Mouse (Mus musculus) embryo, embryonic 11.5 days (tissue): ENCODE results near the gene Pop7.

Experiments used
- DNase-seq: peaks from one replicate; pipeline ENCODE4 v3.0.0-alpha.2; 2012; ENCODE audit warnings: low read depth, low spot score

Gene Pop7

DNA sequence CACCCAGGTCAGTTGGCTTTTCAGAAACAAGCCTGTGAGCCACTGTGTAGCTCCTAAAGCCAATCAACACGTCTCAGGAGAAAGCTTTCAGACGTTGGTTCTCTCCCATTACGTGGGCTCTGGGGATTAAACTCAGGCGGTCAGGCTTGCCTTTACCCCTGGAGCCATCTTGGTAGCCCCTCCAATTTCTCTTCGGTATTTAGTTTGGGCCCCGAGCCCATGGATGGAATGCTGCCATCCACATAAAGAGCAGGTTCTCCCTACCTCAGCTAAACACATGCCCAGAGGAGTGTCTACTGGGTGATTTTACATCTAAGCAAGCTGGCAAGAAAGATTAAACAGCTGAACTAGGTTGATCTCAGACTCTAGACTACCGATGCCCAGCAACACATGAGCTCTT lies 2.1 kb downstream of the Pop7 start:
- DNase-seq = no peak

DNA sequence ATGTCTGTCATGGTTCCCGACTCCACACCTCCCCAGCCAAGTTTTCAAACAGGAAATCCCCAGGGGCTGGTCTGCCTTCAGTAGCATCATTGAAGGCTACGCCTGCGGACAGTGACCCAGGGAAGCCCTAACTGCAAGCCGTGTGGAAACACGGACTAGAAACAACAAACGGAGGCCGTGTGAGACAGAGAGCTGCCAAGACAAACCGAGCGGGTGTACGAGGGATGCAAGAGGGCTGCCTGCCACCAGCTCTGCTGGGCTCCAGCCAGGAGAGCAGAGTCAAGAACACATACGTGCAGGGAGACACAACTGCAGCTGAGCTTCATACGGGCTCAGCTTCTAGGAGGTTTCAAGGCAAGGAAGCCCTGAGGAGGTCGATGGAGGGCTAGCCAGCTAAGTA lies 8.5 kb downstream of the Pop7 start:
- DNase-seq = no peak

DNA sequence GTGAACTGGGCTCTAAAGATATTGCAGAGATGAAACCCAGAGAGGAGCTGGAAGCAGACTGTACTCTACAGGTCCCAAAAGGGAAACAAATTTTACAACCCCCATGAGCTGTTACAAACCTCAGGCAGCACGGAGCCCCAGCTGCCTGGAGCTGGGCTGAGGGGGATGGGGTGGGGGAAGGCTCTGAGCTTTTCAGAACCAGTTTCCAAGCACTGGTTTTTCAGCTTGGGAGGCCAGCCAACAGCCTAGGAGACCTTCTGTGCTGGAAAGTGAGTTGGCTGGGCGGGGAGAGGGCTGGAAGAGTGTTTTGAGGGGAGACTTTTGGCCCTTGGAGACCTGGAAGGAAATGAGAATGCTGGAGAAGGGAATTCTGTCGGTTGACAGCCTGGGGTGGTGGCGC lies 10.8 kb downstream of the Pop7 start:
- DNase-seq = no peak

DNA sequence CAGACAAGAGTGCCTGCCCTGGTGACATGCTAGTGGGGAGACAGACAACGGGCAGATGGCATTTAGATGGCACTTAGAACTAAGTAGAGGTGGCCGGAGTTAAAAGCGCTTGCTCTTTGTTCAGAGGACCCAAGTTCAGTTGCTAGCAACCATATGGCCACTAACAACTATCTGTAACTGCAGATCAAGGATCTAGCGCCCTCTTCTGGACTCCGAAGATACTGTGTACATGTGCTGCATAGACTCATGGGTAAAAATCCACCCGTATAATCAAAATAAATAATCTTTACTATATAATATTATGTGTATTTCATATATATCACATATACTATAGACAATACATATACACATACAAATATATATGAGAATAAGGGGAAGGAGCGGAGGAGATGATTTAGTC lies 14.7 kb downstream of the Pop7 start:
- DNase-seq = no peak

DNA sequence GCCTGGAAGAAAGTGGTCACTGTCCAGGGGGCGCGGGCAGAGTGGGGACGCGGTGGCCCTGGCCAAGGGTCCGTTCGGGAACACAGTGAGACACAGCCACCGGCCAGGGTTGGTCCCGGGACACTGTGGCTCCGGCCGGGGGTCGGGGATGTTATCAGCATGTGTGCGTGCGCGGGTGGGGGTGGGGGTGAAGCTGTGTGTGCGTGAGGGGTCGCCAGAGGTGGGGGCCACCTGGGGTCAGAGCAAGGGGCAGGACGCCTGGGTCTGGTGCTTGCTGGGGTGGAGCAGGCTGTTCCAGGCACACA lies 16.5 kb downstream of the Pop7 start:
- no peak for DNase-seq

DNA sequence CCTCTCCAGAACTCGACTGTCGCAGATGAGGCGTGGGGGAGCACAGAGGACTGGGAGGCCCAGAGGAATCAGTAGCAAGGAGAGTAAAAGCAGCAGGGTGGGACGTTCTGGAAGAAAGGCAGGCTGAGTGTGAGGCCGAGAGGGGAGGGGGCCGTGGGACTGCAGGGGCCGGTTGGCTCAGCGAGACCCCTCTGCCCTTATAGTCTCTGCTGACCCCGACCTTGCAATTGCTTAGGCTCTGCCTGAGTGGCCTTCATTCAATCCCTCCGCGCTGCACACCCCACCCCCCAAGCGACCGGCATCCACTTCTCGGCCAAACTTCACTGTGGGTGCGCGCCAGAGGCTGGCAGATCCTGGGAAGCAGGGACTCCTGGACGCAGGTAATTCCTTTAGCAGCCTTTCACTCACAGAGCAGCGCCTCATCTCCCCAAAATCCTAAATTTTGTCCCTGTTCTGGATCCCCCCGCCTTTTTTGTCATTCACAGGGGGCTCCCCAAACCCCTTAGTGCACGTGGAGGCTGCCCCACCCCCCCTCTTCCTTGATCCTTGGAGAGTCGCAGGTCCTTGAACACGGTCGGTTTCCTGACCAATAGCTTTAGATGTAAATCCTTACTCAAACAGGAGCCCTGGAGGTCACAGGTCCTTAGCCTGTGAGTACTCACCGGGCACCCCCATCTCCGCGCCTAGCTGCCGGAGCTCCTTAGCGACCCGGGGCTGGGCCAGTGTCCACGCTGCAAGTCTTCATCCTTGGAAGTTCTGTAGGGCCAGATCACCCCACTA lies 17.1 kb downstream of the Pop7 start:
- no peak for DNase-seq

DNA sequence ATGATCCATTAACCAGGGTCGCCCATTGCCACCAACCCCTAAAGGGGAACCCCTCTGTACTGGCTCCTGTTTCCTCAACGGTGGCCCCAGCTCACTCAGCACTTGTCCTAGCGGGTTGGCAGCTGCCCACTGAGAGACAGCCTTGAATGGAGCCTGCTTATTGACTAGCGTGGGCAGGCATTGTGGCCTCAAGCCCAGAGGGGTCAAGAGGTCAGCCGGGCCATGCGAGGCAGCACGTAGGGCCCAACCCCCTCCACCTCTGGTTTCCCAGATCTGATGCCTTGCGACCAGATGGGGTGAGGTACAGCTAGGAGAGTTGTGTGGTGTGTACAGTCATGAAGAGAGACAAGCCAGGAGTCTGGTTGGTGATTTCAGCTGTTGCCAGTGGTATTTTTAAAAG lies 20.4 kb downstream of the Pop7 start:
- DNase-seq = no peak

DNA sequence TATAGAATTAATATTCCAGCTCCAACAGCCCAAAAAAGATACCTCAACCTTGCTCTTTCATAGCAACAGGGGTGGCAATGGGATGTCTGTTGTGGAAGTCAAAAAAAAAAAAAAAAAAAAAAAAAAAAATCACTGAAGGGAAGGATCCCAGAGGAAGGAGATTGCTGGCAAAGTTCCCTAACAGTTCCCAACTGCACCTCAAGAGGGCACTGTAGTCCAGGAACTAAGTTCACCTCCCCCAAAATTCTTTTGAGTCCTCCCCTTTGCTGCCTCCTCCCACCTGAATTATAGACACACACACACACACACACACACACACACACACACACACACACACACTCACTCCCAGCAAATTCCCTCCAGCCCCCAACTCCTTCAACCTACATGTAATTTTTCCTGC lies 21.2 kb downstream of the Pop7 start:
- DNase-seq = peak; percentile 69

DNA sequence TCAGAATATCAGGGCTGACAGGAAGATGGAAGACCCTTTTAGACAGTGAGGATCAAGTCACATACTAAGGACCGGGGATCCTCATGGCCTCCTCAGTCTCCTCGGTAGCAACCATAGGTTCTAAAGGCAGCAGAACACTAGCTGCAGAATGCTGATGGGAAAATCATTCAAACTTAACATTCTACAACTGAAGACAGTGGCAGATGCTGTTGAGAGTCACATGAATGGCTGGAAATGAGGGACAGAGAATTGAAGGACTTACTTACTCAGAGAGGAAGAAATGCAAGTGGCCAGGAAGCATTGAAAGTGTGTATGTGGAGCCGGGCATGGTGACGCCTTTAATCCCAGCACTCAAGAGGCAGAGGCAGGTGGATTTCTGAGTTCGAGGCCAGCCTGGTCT lies 25.4 kb downstream of the Pop7 start, which contains the start of gene Zan:
Zan (minus strand) TSS at position 101 of the 400 bp plus-strand sequence.
- no peak for DNase-seq

DNA sequence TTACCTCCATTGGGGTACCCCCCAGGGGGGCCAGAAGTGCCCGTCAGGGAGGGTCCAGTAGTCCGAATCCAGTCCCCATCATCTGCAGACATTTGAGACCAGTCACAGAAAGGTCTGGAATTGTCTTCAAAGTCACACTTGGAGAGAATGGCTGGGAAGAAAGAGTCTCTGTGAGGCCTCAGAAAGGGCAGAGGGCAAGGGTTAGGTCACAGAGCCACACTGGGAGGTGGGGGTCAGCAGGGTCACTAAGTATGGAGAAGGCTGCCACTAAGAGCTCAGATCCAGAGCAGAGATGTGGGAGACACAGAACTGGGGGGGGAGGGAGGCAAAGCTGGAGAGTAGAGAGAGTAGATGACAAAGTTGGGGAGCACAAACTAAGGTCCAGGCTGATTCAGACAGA lies 28.0 kb downstream of the Pop7 start:
- DNase-seq = no peak

DNA sequence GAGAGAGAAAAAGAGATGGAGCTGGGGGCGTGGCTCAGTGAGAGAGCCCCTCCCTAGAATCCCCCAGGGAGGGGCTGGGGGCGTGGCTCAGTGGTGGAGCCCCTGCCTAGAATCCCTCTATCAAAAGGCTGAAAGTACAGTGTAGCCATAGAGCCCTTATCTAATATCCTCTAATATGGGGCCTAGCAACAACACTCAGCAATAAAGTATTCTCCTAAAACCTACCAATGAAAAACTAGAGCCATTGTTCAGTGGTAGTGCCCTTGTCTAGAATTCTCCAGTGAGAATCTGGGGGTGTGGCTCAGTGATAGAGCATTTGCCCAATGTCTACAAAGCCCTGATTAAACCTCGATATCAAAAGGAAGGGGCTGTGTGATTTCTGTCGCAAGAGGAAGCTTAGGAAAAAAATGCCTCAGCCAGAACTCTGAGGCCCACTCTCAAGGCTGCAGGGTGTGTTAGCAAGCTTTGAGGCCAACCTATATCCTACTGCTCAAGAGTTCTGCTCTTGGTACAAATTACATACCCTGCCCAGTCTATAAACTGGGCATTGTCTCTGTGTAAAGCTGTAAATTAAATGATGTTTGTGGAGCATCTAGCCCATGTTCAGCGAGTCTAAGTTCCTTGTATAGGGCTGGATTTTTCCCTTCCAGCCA lies 29.9 kb downstream of the Pop7 start:
- no peak for DNase-seq

DNA sequence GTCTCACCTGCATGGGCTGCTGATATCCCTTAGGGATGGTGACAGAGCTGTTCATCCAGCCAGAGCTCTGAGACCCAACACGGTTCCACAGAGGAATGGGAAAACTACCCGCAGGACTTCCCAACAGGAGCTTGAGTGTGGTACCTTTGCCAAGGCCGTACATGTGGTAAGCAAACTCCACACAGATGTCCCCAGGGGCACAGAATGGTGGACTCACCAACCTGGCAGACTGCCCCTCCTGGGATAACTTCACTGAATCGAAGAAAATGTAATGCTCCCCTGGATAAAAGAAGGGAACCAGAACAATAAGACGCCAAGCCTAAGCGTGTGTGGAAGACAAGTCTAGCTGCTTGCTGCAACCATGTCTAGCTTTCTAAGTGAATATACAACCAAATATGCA lies 35.4 kb downstream of the Pop7 start:
- DNase-seq = no peak

DNA sequence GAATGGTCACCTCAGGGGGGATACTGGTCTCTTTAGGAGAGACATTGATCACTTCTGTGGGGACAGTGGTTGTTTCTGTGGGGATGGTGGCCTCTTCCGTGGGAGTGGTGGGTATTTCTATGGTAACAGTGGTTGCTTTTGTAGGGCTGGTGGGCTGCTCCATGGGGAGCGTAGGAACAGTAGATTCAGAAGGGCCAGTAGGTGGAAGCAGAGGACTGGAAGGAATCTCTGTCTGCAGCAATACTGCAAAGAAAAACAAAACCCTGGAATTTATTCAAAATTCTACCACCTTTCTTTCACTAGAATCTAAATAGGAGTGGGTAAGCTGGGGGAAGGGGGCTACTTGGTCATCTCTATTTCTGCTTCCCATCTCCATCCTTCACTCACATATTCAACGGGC lies 37.3 kb downstream of the Pop7 start:
- no peak for DNase-seq

DNA sequence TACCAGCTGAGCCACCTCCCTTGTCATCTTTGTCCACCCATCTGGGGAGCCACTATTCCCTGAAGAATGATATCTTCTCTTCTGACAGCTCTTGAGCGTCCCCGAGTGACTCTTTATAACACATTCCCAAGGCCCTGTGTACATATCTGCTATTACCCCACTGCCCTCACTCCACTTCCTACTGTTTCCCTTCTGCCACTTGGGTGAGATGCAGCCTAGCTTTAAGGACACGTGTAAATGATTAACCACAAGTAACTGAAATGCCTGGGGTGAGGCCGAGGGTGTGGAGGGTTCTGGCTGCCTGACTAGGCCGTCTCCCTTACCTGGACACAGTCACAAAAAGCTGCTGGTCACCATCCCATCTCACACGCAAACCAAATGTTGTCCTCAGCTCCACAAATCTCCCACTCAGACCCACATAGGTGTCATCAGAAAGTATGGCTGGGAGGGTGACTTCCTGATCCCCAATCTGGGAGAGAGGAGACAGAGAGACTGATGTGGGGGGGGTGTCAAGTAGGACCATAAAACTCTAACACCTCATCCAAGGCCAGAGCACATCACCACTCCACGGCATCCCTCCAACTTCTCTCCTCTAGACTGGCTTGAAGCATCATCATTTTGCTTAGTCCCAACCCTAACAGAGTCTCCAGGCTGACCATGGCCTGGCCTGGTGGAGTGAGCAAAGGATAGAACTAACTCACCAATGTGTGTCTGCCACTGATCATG lies 46.3 kb downstream of the Pop7 start:
- DNase-seq = no peak

DNA sequence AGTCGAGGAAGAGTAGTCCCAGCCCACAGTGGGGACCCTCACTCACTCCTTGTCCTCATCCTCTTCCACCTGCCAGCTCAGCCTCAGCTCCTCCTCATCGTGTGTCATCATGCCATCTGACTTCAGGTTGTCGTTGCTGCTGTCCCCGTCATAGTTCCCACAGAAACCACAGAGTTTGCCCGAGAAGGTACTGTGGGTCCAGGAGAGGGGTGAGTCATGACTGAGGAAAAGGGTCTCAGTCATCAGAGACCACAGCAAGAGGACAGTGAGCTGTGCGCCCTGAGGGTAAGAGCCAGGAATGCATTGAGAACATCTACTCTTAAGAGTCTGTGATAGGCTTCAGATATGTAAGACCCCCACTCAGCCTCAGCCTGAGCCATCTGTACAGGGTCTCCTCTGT lies 47.1 kb downstream of the Pop7 start:
- DNase-seq = no peak
